Mouse (Mus musculus): ENCODE data around the gene Clasrp. TPM values are rescaled to one million over a fixed set of nuclear protein-coding genes. Genes with fewer than 3 reads are reported as not detected.

Gene Clasrp
- polyA plus RNA-seq (2012; fragmentation: generic; extraction: Trizol): 10 to 100 TPM; 11.9 to 28.1 TPM

DNA sequence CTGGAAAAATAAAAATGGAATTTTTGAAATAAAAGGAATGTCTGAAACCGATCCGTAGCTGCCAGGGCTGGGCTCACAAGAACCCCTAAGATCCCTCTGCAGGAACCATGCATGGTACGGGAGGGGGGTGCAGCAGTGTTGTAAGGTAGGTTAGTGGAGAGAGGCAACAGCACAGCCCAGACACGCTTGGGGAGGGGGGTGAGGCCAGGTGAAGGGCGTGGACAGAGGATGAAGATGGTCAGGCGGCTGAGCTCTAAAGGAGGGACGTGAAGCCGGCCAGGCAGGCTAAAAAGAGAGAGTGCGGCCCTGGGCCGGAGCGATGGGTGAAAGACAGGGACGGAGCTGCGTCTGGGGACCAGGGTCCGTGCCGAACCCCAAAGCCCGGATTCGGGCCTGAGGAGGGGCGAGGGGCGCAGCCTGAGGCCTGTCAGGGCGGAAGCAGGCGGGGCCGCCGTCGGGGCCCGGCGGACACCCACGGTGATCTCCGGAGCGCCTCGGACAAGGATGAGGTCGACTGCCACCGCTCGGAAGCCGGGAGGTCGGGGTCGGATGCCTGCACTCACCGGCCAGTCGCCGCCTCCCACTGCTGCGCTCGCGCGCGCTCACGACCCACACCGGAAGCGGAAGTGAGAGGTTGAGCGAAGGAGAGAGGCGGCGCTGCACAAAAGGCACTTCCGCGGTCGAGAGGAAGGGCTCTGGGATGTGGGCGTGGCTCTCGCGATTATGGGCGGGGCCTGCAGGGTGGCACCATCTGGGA lies at the start of gene Clasrp:
Gene Clasrp (minus strand): TSS at position 638 of the 757 bp plus-strand sequence.

DNA sequence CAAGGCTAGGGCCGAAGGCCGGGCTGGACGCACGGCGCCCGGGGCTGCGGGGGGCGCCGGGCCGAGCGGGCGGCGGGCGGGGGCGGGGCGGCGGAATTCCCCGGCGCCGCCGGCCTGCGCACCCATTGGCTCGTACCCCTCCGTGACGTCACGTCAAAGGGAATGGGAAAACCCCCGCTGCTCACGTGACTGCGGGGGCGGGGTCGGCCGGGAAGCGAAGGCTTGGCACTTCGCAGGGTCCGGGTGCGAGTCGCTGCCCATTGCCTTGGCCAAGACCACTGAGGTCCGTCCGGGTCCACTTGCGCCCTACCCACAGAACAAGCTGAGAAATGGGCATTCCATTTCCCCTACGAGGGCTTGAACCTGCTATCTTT lies 25.1 kb upstream of the Clasrp start, which contains the start of gene Relb:
Gene Relb (minus strand): TSS at position 78 of the 374 bp plus-strand sequence.

DNA sequence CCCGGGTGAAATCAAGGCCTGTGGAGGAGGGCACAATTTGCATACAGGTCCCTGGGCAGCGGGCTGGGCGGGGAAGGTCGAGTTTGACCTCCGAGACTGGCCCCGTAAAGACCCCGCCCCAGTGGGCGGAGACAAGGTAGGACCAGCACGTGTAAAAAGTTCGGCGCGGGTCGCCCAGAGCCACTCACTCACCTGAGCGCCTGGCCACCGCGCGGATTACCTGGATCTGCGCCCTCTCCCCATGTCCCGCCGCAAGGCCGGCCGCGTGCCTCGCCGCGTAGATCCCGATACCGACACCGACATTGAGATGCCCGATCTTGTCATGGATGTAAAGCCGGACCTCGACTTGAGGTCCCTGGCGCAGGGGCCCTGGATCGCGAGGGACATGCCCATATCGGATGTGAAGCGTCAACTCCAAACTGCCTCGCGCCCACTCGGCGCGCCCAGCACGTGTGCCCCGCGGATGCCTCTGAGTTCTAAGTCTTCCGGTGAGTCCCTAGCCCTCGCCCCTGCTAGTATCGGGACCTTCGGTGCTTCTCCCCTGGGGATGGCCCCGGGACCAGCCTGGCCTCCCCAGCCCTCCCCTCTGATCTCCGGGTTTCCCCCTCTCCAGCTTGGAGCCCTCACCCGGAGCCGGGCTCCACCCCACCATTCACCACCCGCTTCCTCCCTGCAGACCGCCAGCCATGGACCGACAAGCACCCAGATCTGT lies 27.0 kb downstream of the Clasrp start, which contains the start of the genes Zfp296 and Gemin7:
Gene Zfp296 (plus strand): TSS at position 147 of the 712 bp plus-strand sequence.
Gene Gemin7 (minus strand): TSS at position 455 of the 712 bp plus-strand sequence.

DNA sequence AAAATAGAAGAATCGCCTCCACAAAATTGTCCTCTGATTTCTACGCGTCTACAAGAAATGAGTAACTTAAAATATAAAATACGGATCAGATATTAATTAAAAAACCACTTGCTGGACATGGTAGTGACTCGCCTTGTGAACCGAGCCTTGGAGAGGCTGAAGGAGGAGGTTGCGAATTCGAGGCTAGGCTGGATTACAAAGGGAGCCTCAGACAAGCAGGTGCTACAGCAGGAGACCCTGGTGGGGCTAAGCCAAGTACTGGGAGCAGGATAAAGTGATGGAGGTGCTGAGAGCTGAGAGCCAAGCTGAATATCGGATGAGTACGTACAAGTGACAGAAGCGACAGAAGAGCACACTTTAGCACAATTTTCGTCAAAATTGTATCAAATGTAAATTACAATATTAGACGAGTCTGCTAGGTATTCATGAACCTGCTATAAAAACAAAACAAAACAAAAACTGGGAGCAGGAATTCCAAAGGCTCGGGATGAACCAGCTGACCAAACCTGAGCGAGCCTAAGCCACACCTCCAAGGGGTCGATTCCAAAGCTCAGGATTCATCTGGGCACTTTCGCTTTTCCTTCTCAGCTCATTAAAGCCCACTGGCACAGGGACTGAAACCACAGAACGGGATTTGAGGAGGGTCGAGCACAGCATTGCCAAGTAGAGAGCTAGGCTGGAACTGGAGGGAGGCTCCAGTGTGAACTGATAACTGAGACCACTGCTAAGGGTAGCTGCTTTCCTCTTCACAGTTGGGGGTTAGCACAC lies 41.5 kb downstream of the Clasrp start, which contains the start of gene Ppp1r37:
Gene Ppp1r37 (minus strand): TSS at position 434 of the 768 bp plus-strand sequence.

Other genes starting within 250 kb of the Clasrp start
- 10 to 100 TPM in 1 of 2 experiments, 1 to 10 TPM in 1; 9.0 to 24.5 TPM for gene Cd3eap, start 245.0 kb downstream of the Clasrp start, polyA plus RNA-seq (2012; fragmentation: generic; extraction: Trizol)
- gene Ppp1r13l, start 244.7 kb downstream of the Clasrp start, polyA plus RNA-seq (2012; fragmentation: generic; extraction: Trizol): 1 to 10 TPM; 7.3 to 7.9 TPM
- 10 to 100 TPM in 1 of 2 experiments, 1 to 10 TPM in 1; 6.7 to 12.5 TPM for gene Ercc2, start 222.5 kb downstream of the Clasrp start, polyA plus RNA-seq (2012; fragmentation: generic; extraction: Trizol)
- 1 to 10 TPM in 1 of 2 experiments, under 1 TPM in 1; 0.61 to 2.7 TPM for gene Klc3, start 200.4 kb downstream of the Clasrp start, polyA plus RNA-seq (2012; fragmentation: generic; extraction: Trizol)
- gene Ckm, start 199.7 kb downstream of the Clasrp start, polyA plus RNA-seq (2012; fragmentation: generic; extraction: Trizol): under 1 TPM in 1 of 2 experiments, not detected in 1; 0.05 TPM
- gene Mark4, start 145.7 kb downstream of the Clasrp start, polyA plus RNA-seq (2012; fragmentation: generic; extraction: Trizol): 10 to 100 TPM in 1 of 2 experiments, 1 to 10 TPM in 1; 7.2 to 16.0 TPM
- gene Exoc3l2, start 141.2 kb downstream of the Clasrp start, polyA plus RNA-seq (2012; fragmentation: generic; extraction: Trizol): under 1 TPM; 0.06 to 0.08 TPM
- 1 to 10 TPM; 2.8 to 7.6 TPM for gene Bloc1s3, start 96.1 kb downstream of the Clasrp start, polyA plus RNA-seq (2012; fragmentation: generic; extraction: Trizol)
- gene Trappc6a, start 96.1 kb downstream of the Clasrp start, polyA plus RNA-seq (2012; fragmentation: generic; extraction: Trizol): 100 to 1,000 TPM in 1 of 2 experiments, 10 to 100 TPM in 1; 46.3 to 112 TPM
- under 1 TPM; 0.01 to 0.32 TPM for gene Nkpd1, start 86.6 kb downstream of the Clasrp start, polyA plus RNA-seq (2012; fragmentation: generic; extraction: Trizol)
- gene Ppp1r37, start 41.4 kb downstream of the Clasrp start, polyA plus RNA-seq (2012; fragmentation: generic; extraction: Trizol): 10 to 100 TPM; 33.3 to 45.0 TPM
- gene Zfp296, start 27.2 kb downstream of the Clasrp start, polyA plus RNA-seq (2012; fragmentation: generic; extraction: Trizol): under 1 TPM in 1 of 2 experiments, not detected in 1; 0.07 TPM
- 100 to 1,000 TPM; 127 to 141 TPM for gene Gemin7, start 26.9 kb downstream of the Clasrp start, polyA plus RNA-seq (2012; fragmentation: generic; extraction: Trizol)
- gene Relb, start 25.0 kb upstream of the Clasrp start, polyA plus RNA-seq (2012; fragmentation: generic; extraction: Trizol): 10 to 100 TPM; 11.9 to 33.1 TPM
- 10 to 100 TPM; 82.8 to 99.6 TPM for gene Clptm1, start 60.5 kb upstream of the Clasrp start, polyA plus RNA-seq (2012; fragmentation: generic; extraction: Trizol)
- gene Apoc2, start 73.5 kb upstream of the Clasrp start, polyA plus RNA-seq (2012; fragmentation: generic; extraction: Trizol): under 1 TPM in 1 of 2 experiments, not detected in 1; 0.94 TPM
- gene Gm44805, start 76.9 kb upstream of the Clasrp start, polyA plus RNA-seq (2012; fragmentation: generic; extraction: Trizol): not detected
- 1 to 10 TPM in 1 of 2 experiments, not detected in 1; 4.6 TPM for gene Apoc4, start 77.0 kb upstream of the Clasrp start, polyA plus RNA-seq (2012; fragmentation: generic; extraction: Trizol)
- gene Apoc1, start 88.2 kb upstream of the Clasrp start, polyA plus RNA-seq (2012; fragmentation: generic; extraction: Trizol): 10 to 100 TPM in 1 of 2 experiments, not detected in 1; 23.3 TPM
- gene Apoe, start 94.7 kb upstream of the Clasrp start, polyA plus RNA-seq (2012; fragmentation: generic; extraction: Trizol): 10 to 100 TPM in 1 of 2 experiments, under 1 TPM in 1; 0.54 to 25.5 TPM
- gene Tomm40, start 111.0 kb upstream of the Clasrp start, polyA plus RNA-seq (2012; fragmentation: generic; extraction: Trizol): 100 to 1,000 TPM in 1 of 2 experiments, 10 to 100 TPM in 1; 73.6 to 172 TPM
- gene Nectin2, start 146.0 kb upstream of the Clasrp start, polyA plus RNA-seq (2012; fragmentation: generic; extraction: Trizol): 10 to 100 TPM; 10.7 to 22.9 TPM
- under 1 TPM; 0.04 to 0.12 TPM for gene Bcam, start 166.5 kb upstream of the Clasrp start, polyA plus RNA-seq (2012; fragmentation: generic; extraction: Trizol)
- under 1 TPM in 1 of 2 experiments, not detected in 1; 0.06 TPM for gene Cblc, start 192.3 kb upstream of the Clasrp start, polyA plus RNA-seq (2012; fragmentation: generic; extraction: Trizol)
- 10 to 100 TPM in 1 of 2 experiments, 1 to 10 TPM in 1; 3.7 to 20.3 TPM for gene Bcl3, start 218.3 kb upstream of the Clasrp start, polyA plus RNA-seq (2012; fragmentation: generic; extraction: Trizol)
- gene Gm19345, start 247.5 kb upstream of the Clasrp start, polyA plus RNA-seq (2012; fragmentation: generic; extraction: Trizol): under 1 TPM in 1 of 2 experiments, not detected in 1; 0.12 TPM